Mouse (Mus musculus): ENCODE results near the gene En1. TPM values are rescaled to one million over a fixed set of nuclear protein-coding genes. Genes with fewer than 3 reads are reported as not detected.

En1 gene
- total RNA-seq, 2 experiments from 2014 or later: 0.18 to 0.64 TPM

DNA sequence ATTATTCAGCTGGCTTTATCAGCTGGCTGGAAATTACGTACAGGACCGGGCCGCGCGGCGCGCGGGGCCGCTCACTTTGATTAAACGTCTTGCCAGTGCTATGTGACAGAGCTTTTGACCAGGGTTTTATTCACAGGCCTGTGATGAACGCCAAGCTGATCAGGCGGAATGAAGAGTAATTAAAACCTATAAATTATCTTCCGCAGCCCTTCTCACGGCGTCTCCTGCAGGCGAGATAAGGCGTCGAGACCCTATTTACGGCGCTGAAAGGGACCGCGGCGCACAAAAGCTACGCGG, 2.1 kb upstream of the En1 start:
- DNase-seq: no peak

- DNase-seq: no peak
These were observed 1.5 kb upstream of the En1 start for GRCm38 (mm10) chr1:120600516-120601252.

- DNase-seq: no peak
These were observed 873 bp upstream of the En1 start for GRCm38 (mm10) chr1:120601253-120601836.

- peak; percentile 46 for DNase-seq
These were observed 848 bp downstream of the En1 start for GRCm38 (mm10) chr1:120602876-120603655.

GRCm38 (mm10) chr1:120603656-120604051, 1.4 kb downstream of the En1 start:
- no peak for DNase-seq

GRCm38 (mm10) chr1:120604431-120605142, 2.4 kb downstream of the En1 start:
- no peak for DNase-seq

GRCm38 (mm10) chr1:120605143-120605435, 2.9 kb downstream of the En1 start:
- DNase-seq: no peak

GRCm38 (mm10) chr1:120605521-120606310, 3.5 kb downstream of the En1 start:
- DNase-seq: no peak

GRCm38 (mm10) chr1:120606641-120607575, 4.7 kb downstream of the En1 start:
- no peak for DNase-seq

GRCm38 (mm10) chr1:120607576-120608400, 5.6 kb downstream of the En1 start:
- DNase-seq: no peak

DNA sequence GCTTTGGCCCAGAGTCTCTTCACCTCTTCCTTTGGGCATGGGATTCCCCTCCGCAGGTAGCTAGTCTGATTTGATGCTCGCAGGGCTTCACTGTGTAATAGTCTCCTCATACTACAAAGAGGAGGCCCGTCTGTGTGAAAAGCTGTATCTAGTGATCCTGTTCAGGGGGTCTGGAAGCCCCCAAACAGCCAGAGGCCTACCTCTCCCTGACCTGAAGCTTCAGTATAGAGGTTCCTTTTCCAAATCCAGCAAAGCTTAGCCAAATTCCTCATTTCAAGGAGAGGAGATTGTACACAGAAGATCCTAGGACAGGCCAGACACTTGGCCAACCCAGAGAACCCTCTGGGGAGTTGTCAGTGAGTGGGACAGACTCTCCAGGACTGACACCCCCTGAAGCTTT, 6.2 kb downstream of the En1 start:
- DNase-seq: no peak

DNA sequence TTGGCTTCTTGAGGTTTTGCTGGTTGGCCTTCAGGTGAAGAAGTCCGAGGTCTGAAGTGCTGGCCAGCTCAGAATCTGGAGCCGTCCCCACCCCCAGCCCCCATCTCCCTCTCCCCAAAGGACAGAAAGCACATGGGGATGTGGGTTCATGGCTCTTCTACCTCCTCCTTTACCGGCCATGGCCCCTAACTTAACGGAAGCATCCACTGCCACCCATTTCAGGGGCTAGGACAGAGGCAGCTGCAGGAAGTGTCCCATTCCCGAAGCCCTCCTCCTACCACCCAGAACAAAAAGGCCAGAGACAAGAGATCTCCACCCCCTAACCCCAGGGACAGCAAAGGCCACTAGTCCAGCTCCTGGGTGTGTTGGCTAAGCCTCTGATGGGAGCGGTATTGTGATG, 7.4 kb downstream of the En1 start:
- no peak for DNase-seq

DNA sequence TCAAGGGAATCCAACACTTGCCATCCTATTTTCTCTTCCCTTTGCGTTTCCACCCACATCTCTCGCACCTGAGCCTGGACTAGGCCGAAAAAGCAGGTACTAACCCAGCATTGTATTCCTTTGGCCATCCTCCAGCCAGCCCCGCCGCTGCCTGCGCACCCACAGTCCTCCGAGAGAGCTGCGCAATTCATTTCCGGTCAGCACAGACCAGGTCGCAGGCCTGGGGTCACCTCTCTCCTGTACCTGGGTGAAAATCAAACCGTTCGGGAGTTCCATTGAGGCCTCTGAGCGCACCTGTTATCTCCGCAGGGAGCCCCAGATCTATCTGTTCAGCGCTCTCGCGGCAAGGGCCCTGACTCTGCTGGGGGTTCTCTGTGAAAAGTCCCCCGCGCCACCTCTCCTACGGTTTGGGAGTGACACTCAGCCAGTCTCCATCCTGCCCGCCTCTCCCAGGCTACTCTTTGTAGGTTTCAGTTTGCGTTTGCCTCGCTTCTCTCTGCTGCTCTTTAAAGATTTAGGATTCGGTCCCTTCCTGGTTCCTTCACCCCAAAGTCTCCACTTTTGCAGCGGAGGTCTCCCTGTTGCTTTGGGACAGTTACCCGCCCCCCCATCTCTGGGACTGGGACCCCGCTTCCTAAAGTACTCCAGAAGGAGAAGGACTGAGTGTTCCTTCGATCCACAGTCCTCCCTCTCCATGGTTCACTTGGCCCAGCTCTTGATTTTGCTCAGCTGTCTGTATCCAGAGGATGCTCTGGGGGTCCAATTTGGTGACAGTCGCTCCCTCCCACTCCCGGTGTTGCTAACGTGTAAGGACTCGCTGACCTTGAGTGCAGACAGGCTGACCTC, 11.5 kb downstream of the En1 start:
- no peak for DNase-seq

DNA sequence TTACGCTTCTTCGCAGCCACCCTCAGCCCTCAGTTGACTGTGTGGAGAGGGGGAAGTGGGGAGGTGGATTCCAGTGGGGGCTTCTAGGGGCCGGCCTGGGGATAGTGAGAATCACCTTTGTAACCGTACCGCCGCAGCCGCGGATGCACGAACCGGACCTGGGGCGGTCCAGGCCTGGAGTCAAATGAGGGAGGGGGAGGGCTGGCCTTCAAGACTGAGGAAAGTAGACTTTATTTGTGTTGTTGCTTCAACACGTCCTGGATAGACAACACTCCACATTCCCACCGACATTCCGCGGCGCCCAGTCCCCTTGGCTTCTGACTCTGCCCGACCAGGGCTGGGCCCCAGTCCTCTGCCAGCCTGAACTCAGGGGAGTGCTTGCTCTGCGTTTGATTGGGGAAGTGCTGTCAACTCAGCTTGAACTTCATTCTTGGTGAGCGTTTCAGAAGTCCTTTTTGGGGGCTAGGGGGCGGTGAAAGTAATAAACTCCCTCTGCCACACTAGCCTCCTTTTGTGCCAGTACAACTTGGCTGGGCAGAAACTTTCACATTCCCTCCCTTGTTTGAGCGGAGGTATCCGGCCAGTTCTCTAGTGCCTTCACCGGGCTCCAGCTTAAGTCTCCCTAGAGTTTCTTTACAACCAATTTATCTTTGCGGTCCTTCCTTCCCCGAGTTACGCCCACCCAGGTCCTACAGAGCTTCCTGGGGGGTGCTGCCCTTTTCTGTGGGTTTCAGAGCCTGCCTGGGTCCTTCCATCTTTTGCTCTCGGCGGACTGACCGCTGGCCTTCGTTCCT, 12.3 kb downstream of the En1 start:
- DNase-seq: no peak

DNA sequence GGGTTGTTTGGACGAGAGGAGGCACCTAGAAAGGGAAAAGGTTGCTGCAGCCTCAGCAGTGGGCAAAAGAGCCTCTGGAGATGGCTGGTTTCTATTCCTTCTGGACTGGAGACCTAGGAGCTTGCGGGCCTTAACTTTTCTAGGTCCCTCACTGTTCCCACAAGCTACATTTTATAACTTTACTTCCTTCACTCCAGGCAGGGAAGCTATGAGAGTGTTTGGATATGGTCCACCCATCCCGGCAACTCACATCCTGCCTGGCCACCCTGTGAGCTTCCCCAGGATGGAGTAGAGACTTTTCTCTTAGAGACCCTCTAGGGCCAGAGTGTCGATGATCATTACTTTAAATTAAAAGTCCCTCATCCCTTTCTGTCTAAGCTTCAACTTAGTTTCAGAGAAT, 13.3 kb downstream of the En1 start:
- DNase-seq: no peak

- no peak for DNase-seq
These were observed 13.7 kb downstream of the En1 start for GRCm38 (mm10) chr1:120615927-120616326.

DNA sequence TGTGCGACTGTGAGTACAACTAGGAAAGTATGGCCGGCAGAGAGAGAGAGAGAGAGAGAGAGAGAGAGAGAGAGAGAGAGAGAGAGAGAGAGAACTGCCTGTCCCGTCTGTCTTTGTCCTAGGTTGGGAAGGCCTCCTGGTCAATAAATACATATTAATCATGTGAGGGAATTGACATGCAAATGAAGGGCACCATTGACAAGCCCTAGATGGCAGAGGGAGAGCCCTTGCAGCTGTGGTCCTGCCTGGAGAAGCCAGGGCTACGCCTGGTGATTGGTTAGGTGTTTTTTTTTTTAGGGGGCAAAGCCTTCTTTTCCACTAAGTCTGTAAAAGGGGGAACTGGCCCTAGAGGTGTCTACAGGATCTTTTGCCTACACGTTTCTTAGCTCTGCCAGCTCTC, 19.2 kb downstream of the En1 start:
- no peak for DNase-seq

GRCm38 (mm10) chr1:120626930-120627621, 24.9 kb downstream of the En1 start:
- DNase-seq: no peak

Data from adrenal gland, postnatal 10 days (tissue).